Mouse (Mus musculus): ENCODE results near the gene Nckap5l. TPM values are rescaled to one million over a fixed set of nuclear protein-coding genes. Genes with fewer than 3 reads are reported as not detected.
"Not testable (repeated sequence)": the region's sequence is repeated elsewhere in the genome, so short reads cannot be mapped to it uniquely, and the experiment has no call there.

Gene Nckap5l
- total RNA-seq, 1 experiment from 2014 or later, result 42.1 TPM

- peak; percentile 47 for DNase-seq
These were observed 63.9 kb downstream of the Nckap5l start for GRCm38 (mm10) chr15:99393386-99394252.

- peak; percentile 97 for DNase-seq
These were observed 64.8 kb downstream of the Nckap5l start, which contains the start of gene Tmbim6 for GRCm38 (mm10) chr15:99392486-99393385. TSS of gene Tmbim6 (plus strand) at chr15:99392882.

DNA sequence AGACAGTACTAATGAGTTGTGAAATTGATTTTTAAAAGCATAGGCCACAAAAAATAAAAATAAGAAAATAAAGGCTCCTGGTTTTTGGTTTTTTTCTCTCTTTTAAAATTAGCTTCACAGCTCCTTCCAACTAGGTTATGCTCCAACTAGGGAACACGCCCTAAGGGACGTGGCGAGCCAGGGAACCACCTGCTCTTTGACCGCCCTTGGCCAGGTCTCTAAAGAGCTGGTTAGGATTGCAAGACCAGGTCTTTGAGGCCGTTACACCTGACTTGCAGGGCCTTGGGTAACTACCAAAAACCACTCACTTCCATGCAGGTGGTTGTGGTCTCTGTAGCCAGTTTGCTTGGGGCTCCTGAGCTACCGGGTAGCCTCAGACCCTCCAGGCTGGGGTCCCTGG lies 65.6 kb downstream of the Nckap5l start:
- DNase-seq, result no peak

DNA sequence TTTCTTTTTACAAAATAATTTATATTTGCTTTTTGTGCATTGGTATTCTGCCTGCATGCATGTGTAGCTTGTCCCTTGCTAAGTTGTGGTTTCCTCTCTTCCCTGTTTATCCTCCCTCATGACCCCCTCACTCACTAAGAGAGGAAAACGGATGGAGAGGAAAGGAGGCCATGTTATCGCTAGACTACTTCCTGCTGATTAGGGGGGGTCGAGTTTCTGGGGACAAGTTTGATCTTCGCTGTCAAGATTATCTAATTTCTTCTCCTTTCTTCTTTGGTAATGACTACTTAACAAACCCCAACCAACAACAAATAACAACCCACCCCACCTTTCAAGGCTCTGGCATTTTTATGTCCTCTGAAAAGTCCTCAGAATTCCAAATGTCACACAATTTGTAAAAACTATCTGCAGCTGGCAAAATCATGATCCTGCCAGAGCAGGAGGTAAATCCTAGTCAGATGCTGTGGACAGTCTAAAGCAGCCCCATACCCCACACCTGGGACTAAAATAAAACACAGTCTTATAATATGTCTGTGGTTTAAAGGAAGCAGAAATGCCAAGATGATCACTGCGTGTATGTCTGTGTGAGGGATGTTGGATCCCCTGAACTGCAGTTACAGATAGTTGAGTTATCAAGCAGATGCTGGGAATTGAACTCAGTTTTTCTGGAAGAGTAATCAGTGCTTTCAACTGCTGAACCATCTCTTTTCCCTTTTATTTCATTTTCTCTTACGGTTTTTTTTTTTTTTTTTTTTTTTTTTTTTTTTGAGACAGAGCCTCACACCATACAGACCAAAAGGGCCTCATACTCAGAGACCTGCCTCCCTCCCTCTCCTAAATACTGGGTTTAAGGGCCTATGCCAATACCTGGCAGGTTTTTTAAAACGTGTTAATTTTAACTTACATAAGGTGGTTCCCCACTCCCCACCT lies 66.8 kb downstream of the Nckap5l start:
- DNase-seq, result no peak

DNA sequence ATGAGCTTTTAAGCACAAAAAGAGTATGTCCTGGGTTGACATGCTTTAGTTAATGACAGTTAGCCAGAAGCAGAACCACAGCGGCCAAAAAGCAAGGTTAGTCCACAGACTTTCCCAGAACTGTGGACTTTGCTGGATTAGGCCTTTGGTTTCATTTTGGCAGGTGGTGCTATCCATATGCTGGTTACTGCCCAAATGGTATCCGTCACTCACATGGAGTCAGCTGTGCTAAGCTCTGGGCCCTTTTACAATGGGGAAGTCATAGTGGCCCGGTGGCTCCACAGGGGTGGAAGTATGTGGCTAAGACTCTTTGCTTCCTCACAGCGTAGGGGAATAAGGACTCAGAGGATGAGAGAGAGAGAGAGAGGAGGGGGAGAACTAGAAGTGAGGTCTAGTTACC lies 69.6 kb downstream of the Nckap5l start:
- DNase-seq, result no peak

GRCm38 (mm10) chr15:99386796-99387195 lies 70.8 kb downstream of the Nckap5l start:
- no peak for DNase-seq

- DNase-seq, result not testable (repeated sequence)
These were observed 71.4 kb downstream of the Nckap5l start for GRCm38 (mm10) chr15:99386110-99386509.

GRCm38 (mm10) chr15:99384071-99384470 lies 73.5 kb downstream of the Nckap5l start:
- no peak for DNase-seq

DNA sequence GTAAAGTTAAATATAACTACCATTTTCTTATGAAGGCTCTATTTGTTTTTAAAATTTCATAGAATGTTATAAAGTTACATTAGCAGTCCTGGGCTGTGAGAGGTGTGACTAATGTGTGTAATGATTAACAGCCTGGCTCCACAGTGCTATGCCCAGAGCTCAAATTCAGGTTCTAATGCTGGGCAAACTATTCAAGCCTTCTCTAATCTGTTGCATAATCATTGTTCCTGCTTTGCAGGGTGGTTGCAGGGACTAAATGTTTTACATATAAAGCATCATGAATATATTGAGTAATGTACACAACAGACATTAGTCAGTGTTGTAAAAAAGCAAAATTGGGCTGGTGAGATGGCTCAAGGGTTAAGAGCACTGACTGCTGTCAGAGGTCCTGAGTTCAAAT lies 74.7 kb downstream of the Nckap5l start:
- no peak for DNase-seq

DNA sequence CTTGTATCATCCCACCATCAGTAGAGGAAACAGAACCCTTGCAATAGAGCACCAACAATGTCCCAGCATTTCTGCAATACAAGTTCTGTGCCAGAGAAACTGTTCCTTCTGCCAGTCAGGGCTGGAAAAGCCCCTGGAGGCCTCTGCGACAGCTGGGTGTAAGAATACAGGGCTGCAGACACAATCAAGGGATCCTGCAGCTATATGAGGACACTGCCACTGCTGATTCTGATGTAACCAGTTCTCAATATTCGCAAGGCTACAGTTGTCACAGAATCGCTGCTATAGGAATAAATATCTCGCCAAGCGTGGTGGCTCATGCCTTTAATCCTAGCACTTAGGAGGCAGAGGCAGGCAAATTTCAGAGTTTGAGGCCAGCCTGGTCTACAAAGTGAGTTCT lies 81.3 kb downstream of the Nckap5l start:
- DNase-seq, result no peak

DNA sequence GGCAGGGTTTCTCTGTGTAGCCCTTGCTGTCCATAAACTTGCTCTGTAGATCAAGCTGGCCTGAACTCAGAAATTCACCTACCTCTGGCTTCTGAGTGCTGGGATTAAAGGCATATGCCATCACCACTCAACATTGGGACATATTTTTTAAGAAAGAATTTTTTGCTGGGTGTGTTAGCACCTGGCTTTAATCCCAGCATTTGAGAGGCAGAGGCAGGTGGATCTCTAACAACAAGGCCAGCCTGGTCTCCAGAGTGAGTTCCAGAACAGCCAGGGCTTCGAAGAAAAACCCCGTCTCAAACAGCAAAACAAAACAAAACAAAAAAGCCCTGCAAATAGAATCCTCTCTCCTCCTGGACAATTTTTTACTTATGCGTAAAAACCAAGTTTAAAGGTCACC lies 82.0 kb downstream of the Nckap5l start:
- no peak for DNase-seq

DNA sequence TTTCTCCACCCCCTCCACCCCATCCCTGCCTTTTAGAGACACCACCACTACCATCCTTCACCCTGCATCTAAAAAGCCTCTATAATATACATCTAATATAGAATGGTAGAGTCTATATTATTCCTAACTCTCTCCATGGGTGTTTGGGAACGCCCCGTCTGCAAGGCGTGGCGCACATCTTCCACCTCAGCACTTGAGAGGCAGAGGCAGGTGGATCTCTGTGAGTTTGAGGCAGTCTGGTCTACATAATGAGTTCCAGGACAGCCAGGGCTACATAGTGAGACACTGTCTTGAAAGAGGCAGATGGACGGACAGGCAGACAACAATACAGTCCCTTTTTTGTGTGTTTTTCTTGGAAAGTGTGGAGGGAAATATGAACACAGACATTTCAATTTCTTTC lies 82.5 kb downstream of the Nckap5l start:
- DNase-seq, result no peak

DNA sequence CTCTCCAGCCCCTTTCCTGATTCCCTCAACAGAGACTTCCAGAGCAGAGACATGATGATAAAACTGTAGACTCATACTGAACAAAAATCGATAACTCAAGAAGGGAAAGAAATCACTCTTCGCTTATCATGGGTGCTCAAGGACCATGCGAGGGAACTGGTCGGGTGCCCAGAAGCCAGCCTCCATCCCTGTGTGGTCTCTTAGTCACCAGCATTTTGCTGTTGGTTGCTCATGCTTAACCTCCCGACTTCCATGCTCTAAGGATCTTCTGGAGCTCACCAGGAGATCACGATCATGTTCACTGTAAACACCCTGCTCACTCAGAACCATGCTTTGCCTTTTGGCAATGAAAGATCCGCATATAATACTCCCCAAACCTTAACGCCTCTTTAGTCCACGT lies 84.8 kb downstream of the Nckap5l start:
- DNase-seq, result peak; percentile 64

Other genes starting within 250 kb of the Nckap5l start
- 0.67 and 1.2 TPM in 2 replicates for gene Kcnh3, start 232.9 kb downstream of the Nckap5l start, total RNA-seq (2021)
- 32.5 and 54.6 TPM in 2 replicates for gene Mcrs1, start 205.8 kb downstream of the Nckap5l start, total RNA-seq (2021)
- gene Prpf40b, start 162.7 kb downstream of the Nckap5l start, total RNA-seq (2021), result 55.2 and 59.6 TPM in 2 replicates
- gene Fam186b, start 161.9 kb downstream of the Nckap5l start, total RNA-seq (2021), result 2.4 and 4.8 TPM in 2 replicates
- gene Fmnl3, start 87.3 kb downstream of the Nckap5l start, total RNA-seq (2021), result 16.4 and 24.1 TPM in 2 replicates
- gene Tmbim6, start 64.9 kb downstream of the Nckap5l start, total RNA-seq (2021), result 719 and 813 TPM in 2 replicates
- 6.2 and 7.7 TPM in 2 replicates for gene Bcdin3d, start 17.0 kb upstream of the Nckap5l start, total RNA-seq (2021)
- 24.3 TPM in 2 replicates for gene Faim2, start 70.4 kb upstream of the Nckap5l start, total RNA-seq (2021)
- 0.82 TPM in 1 of 2 replicates, not detected in the other for gene Aqp2, start 121.3 kb upstream of the Nckap5l start, total RNA-seq (2021)
- 1.9 and 3.3 TPM in 2 replicates for gene Aqp5, start 133.0 kb upstream of the Nckap5l start, total RNA-seq (2021)
- gene Aqp6, start 143.7 kb upstream of the Nckap5l start, total RNA-seq (2021), result not detected in 2 replicates
- 13.4 and 13.6 TPM in 2 replicates for gene Racgap1, start 193.9 kb upstream of the Nckap5l start, total RNA-seq (2021)
- 0.33 and 0.49 TPM in 2 replicates for gene Asic1, start 212.6 kb upstream of the Nckap5l start, total RNA-seq (2021)
- 51.9 and 63.6 TPM in 2 replicates for gene Smarcd1, start 244.4 kb upstream of the Nckap5l start, total RNA-seq (2021)
- 30.4 and 43.7 TPM in 2 replicates for gene Gm17349, start 247.7 kb upstream of the Nckap5l start, total RNA-seq (2021)